Mouse (Mus musculus) midbrain, embryonic 15.5 days (tissue): ENCODE results near the gene Ttc7b. TPM values are rescaled to one million over a fixed set of nuclear protein-coding genes. Genes with fewer than 3 reads are reported as not detected.
A peak's percentile ranks its signal among the peaks of the same experiment; 100 is the strongest.

Experiments used
- ATAC-seq: fragments of 200-750 bp; cut with Nextera tagmentation; replicated peaks from 2 replicates; pipeline ENCODE4 v1.8.0; 2017; ENCODE audit warnings: moderate TSS enrichment
- H3K27ac ChIP-seq: fragments of 300-500 bp; sonication (generic); 2 replicates; pipeline ENCODE4 v1.5.1; 2015; ENCODE audit warnings: mild to moderate bottlenecking, inconsistent platforms
- H3K27me3 ChIP-seq: fragments of 300-500 bp; sonication (generic); replicated peaks from 2 replicates; pipeline ENCODE4 v1.6.1; 2015; ENCODE audit warnings: inconsistent platforms
- H3K36me3 ChIP-seq: fragments of 300-500 bp; sonication (generic); replicated peaks from 2 replicates; pipeline ENCODE4 v1.6.1; 2015; ENCODE audit warnings: inconsistent platforms
- H3K4me1 ChIP-seq: fragments of 300-500 bp; sonication (generic); 2 replicates; pipeline ENCODE4 v1.6.1; 2015; ENCODE audit warnings: inconsistent platforms
- H3K4me2 ChIP-seq: fragments of 300-500 bp; sonication (generic); 2 replicates; pipeline ENCODE4 v1.6.1; 2015; ENCODE audit warnings: inconsistent platforms, mild to moderate bottlenecking, moderate library complexity
- H3K4me3 ChIP-seq: fragments of 300-500 bp; sonication (generic); 2 replicates; pipeline ENCODE4 v1.5.1; 2015; ENCODE audit warnings: mild to moderate bottlenecking, inconsistent platforms
- H3K9ac ChIP-seq: fragments of 300-500 bp; sonication (generic); 2 replicates; pipeline ENCODE4 v1.6.1; 2015; ENCODE audit warnings: mild to moderate bottlenecking, inconsistent platforms
- H3K9me3 ChIP-seq: fragments of 300-500 bp; sonication (generic); 2 replicates; pipeline ENCODE4 v1.6.1; 2016; ENCODE audit warnings: inconsistent platforms
- WGBS: fragments of 180-500 bp; shearing (Covaris S2); methylation state at CpG from one replicate; pipeline ENCODE4 v1.1.7; 2015; ENCODE audit warnings: mixed read lengths; 5-methylcytosine and 5-hydroxymethylcytosine counted together
- polyA plus RNA-seq: library from polyadenylated mRNA; unstranded; fragments of >200 nt; fragmentation: Nextera tagmentation; extraction: Ambion mirVana; gene quantifications from 2 replicates; pipeline ENCODE4 v1.2.1, GENCODE M21; 2015

Gene Ttc7b
- polyA plus RNA-seq, 1 experiment from 2014 or later: 9.7 TPM

DNA sequence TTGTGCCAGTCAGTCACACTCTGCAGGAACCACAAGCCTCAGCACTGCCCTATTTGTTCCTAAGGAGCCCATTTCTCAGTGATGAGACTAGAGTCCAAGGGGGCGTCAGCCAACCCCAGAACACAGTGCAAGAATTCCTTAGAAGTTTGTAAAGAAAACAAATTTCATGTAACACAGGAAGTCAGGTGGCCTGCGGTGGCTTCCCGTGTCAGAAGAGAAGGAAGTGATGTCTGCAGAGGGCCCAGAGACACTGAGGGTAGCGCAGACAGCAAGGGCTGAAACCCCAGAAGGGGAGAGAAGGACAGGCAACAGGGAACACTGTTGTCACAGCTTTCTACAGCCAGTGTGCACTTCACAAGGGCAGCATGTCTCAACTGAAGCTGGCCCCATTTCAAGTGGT is 19.4 kb downstream of the Ttc7b start:
- WGBS: 81% methylated on average over 4 of the region's 4 CpGs
- Histone ChIP-seq H3K9me3 (no peaks in the 10 kb centered on the region), H3K36me3 (peaks cover 26% of the 10 kb centered on the region), H3K4me2 (no peak overlapping the region), H3K27ac (no peak overlapping the region), H3K4me3 (no peak overlapping the region), H3K9ac (no peak overlapping the region), H3K27me3 (no peaks in the 10 kb centered on the region), H3K4me1 (peaks cover 9% of the 10 kb centered on the region; the same call in 1 of the 2 replicates)
- ATAC-seq: no peak

GRCm38 (mm10) chr12:100499469-100499868 is 21.2 kb downstream of the Ttc7b start:
- Histone ChIP-seq H3K4me1 (peaks cover 6% of the 10 kb centered on the region; the same call in 1 of the 2 replicates), H3K27ac (no peak overlapping the region), H3K9ac (no peak overlapping the region), H3K36me3 (peaks cover 34% of the 10 kb centered on the region), H3K4me3 (no peak overlapping the region), H3K4me2 (no peak overlapping the region), H3K9me3 (no peaks in the 10 kb centered on the region), H3K27me3 (no peaks in the 10 kb centered on the region)
- ATAC-seq: no peak
- 92% methylated on average over 13 of the region's 13 CpGs for WGBS

GRCm38 (mm10) chr12:100498006-100498405 is 22.6 kb downstream of the Ttc7b start:
- Histone ChIP-seq H3K9me3 (no peaks in the 10 kb centered on the region), H3K36me3 (peaks cover 45% of the 10 kb centered on the region), H3K4me2 (no peak overlapping the region), H3K4me1 (no peaks in the 10 kb centered on the region), H3K4me3 (no peak overlapping the region), H3K27me3 (no peaks in the 10 kb centered on the region), H3K27ac (no peak overlapping the region), H3K9ac (no peak overlapping the region)
- no peak for ATAC-seq
- WGBS: 91% methylated on average over 5 of the region's 5 CpGs

- Histone ChIP-seq H3K36me3 (peaks cover 55% of the 10 kb centered on the region), H3K9me3 (no peaks in the 10 kb centered on the region), H3K9ac (no peak overlapping the region), H3K27me3 (no peaks in the 10 kb centered on the region), H3K4me2 (no peak overlapping the region), H3K4me3 (no peak overlapping the region), H3K4me1 (no peaks in the 10 kb centered on the region), H3K27ac (no peak overlapping the region)
- no peak for ATAC-seq
- WGBS: 97% methylated on average over 7 of the region's 7 CpGs
These were observed 25.5 kb downstream of the Ttc7b start for GRCm38 (mm10) chr12:100495083-100495482.

DNA sequence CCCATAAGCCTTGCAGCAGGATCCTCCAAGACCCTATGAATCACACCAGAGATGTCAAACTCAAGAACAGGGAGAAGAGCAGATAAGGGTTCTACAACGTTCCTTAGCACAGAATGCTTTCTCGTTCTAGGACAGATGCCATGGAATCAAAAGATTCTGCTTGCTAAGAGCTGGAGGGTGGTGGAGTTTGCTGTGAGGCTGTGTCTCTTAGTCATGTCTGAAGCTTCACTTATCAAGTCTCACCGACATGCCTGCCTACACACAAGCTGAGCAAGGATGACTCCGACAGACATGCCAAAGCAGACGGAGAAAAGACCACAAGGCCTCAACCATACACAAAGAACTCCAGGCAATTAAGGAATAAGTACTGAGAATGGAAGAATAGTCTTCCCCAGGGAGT is 27.4 kb downstream of the Ttc7b start:
- Histone ChIP-seq H3K4me1 (no peaks in the 10 kb centered on the region), H3K36me3 (peaks cover 47% of the 10 kb centered on the region), H3K27me3 (no peaks in the 10 kb centered on the region), H3K9ac (no peak overlapping the region), H3K9me3 (no peaks in the 10 kb centered on the region), H3K27ac (no peak overlapping the region), H3K4me2 (no peak overlapping the region), H3K4me3 (no peak overlapping the region)
- ATAC-seq: no peak
- WGBS: 89% methylated on average over 5 of the region's 5 CpGs

- no peaks in the 10 kb centered on the region for H3K9me3 ChIP-seq
- H3K27me3 ChIP-seq: no peaks in the 10 kb centered on the region
- no peak overlapping the region for H3K9ac ChIP-seq
- peaks cover 42% of the 10 kb centered on the region for H3K36me3 ChIP-seq
- H3K4me3 ChIP-seq: no peak overlapping the region
- no peak overlapping the region for H3K27ac ChIP-seq
- H3K4me2 ChIP-seq: no peak overlapping the region
- no peaks in the 10 kb centered on the region for H3K4me1 ChIP-seq
- WGBS: 76% methylated on average over 3 of the region's 3 CpGs
- ATAC-seq: no peak
These were observed 27.9 kb downstream of the Ttc7b start for GRCm38 (mm10) chr12:100492676-100493075.

GRCm38 (mm10) chr12:100491967-100492611 is 28.5 kb downstream of the Ttc7b start:
- ATAC-seq: no peak
- Histone ChIP-seq H3K4me3 (no peak overlapping the region), H3K4me1 (no peaks in the 10 kb centered on the region), H3K27me3 (no peaks in the 10 kb centered on the region), H3K9ac (no peak overlapping the region), H3K9me3 (no peaks in the 10 kb centered on the region), H3K27ac (no peak overlapping the region), H3K36me3 (peaks cover 39% of the 10 kb centered on the region), H3K4me2 (no peak overlapping the region)
- 91% methylated on average over 10 of the region's 10 CpGs for WGBS

- H3K4me3 ChIP-seq: no peak overlapping the region
- no peaks in the 10 kb centered on the region for H3K9me3 ChIP-seq
- ATAC-seq: no peak
- no peak overlapping the region for H3K4me2 ChIP-seq
- H3K27me3 ChIP-seq: no peaks in the 10 kb centered on the region
- no peak overlapping the region for H3K9ac ChIP-seq
- H3K36me3 ChIP-seq: peaks cover 29% of the 10 kb centered on the region
- 92% methylated on average over 7 of the region's 7 CpGs for WGBS
- no peak overlapping the region for H3K27ac ChIP-seq
- H3K4me1 ChIP-seq: no peaks in the 10 kb centered on the region
These were observed 30.8 kb downstream of the Ttc7b start for GRCm38 (mm10) chr12:100489799-100490198.

DNA sequence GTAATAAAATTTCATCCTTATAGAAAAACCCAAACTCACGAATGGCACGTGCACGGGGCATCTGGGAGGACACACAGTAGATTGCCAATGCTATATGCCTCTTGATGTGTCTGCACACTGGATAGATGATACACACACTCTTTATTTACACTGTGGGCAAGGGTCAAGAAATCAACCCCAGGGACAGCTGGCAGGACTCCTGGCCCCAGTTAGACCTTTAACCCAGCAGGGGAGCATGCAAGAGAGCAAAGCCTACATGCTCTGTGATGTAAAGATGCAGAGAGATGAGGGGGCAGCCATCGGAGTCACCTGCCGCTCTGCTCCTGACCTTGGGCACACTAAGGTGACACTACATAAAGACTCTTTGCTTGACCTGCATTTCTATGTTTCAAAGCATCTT is 32.3 kb downstream of the Ttc7b start:
- H3K9me3 ChIP-seq: no peaks in the 10 kb centered on the region
- no peak overlapping the region for H3K4me2 ChIP-seq
- no peaks in the 10 kb centered on the region for H3K4me1 ChIP-seq
- peaks cover 18% of the 10 kb centered on the region for H3K36me3 ChIP-seq
- no peak overlapping the region for H3K9ac ChIP-seq
- no peak overlapping the region for H3K4me3 ChIP-seq
- no peak overlapping the region for H3K27ac ChIP-seq
- H3K27me3 ChIP-seq: no peaks in the 10 kb centered on the region
- WGBS: 96% methylated on average over 5 of the region's 5 CpGs
- no peak for ATAC-seq

DNA sequence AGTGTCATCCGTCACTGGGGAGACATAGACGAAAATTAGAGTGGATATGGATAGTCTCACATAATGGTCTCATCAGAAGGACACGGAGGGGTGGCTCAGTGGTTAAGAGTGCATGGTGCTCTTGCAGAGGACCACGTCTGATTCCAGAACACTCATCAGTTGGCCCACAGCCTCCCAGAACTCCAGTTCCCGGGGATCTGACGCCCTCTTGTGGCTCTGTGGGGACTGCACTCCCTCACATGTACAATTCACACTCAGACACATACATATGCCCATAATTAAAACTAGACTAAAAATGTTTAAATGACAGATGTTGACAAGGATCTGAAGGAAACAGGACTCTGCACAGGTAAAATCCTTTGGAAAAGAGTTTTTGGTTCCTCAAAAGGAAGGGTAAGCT is 34.4 kb downstream of the Ttc7b start:
- Histone ChIP-seq H3K9ac (no peak overlapping the region), H3K4me3 (no peak overlapping the region), H3K27me3 (no peaks in the 10 kb centered on the region), H3K4me1 (no peaks in the 10 kb centered on the region), H3K9me3 (no peaks in the 10 kb centered on the region), H3K36me3 (peaks cover 5% of the 10 kb centered on the region; the same call in 1 of the 2 replicates), H3K4me2 (no peak overlapping the region), H3K27ac (no peak overlapping the region)
- 73% methylated on average over 6 of the region's 6 CpGs for WGBS
- ATAC-seq: no peak

GRCm38 (mm10) chr12:100483054-100483453 is 37.6 kb downstream of the Ttc7b start:
- Histone ChIP-seq H3K27me3 (no peaks in the 10 kb centered on the region), H3K4me2 (no peak overlapping the region), H3K9me3 (no peaks in the 10 kb centered on the region), H3K4me1 (no peaks in the 10 kb centered on the region), H3K27ac (no peak overlapping the region), H3K4me3 (no peak overlapping the region), H3K9ac (no peak overlapping the region), H3K36me3 (peaks cover 3% of the 10 kb centered on the region; the same call in 1 of the 2 replicates)
- 60% methylated on average over 1 of the region's 1 CpGs for WGBS
- no peak for ATAC-seq

GRCm38 (mm10) chr12:100482255-100482654 is 38.4 kb downstream of the Ttc7b start:
- Histone ChIP-seq H3K4me2 (no peak overlapping the region), H3K36me3 (peaks cover 3% of the 10 kb centered on the region; the same call in 1 of the 2 replicates), H3K27ac (no peak overlapping the region), H3K27me3 (no peaks in the 10 kb centered on the region), H3K4me3 (no peak overlapping the region), H3K4me1 (no peaks in the 10 kb centered on the region), H3K9ac (no peak overlapping the region), H3K9me3 (no peaks in the 10 kb centered on the region)
- no peak for ATAC-seq
- WGBS: 72% methylated on average over 7 of the region's 7 CpGs

DNA sequence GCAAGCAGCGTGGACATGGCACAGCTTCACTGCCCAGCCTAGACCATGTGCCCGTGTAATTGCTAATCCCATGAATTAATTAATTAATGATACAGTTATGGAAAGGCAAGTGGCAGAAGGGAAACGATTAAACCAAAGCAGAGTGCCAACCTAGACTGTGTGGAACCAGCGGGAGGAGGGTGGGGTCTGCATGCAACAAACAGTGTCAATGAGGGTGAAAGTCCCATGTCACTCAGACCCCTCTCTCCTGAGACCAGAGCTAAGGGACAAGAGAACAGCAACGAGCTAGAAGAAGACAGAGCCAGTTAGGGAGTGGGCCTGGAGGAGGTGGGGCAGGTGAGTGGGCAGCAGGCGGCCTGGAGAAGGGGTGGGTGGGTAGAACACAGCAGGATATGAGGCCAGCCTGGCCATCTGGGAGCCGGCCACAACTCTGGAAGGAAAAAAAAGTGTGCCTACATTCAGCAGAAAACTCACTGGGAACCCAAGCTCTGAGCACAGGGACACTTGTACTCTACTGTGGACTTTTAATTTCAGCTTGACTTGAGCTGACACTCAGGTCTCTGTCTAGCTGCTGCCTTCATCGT is 39.1 kb downstream of the Ttc7b start:
- peak; percentile 53; the same call in 1 of the 2 replicates for ATAC-seq
- Histone ChIP-seq H3K27ac (no peak overlapping the region), H3K9me3 (no peaks in the 10 kb centered on the region), H3K4me3 (no peak overlapping the region), H3K4me2 (no peak overlapping the region), H3K36me3 (peaks cover 3% of the 10 kb centered on the region; the same call in 1 of the 2 replicates), H3K9ac (no peak overlapping the region), H3K27me3 (no peaks in the 10 kb centered on the region), H3K4me1 (no peaks in the 10 kb centered on the region)
- 68% methylated on average over 8 of the region's 8 CpGs for WGBS
